8 mouse cellular contexts compared by ENCODE assay signal in the genomic region with DNA sequence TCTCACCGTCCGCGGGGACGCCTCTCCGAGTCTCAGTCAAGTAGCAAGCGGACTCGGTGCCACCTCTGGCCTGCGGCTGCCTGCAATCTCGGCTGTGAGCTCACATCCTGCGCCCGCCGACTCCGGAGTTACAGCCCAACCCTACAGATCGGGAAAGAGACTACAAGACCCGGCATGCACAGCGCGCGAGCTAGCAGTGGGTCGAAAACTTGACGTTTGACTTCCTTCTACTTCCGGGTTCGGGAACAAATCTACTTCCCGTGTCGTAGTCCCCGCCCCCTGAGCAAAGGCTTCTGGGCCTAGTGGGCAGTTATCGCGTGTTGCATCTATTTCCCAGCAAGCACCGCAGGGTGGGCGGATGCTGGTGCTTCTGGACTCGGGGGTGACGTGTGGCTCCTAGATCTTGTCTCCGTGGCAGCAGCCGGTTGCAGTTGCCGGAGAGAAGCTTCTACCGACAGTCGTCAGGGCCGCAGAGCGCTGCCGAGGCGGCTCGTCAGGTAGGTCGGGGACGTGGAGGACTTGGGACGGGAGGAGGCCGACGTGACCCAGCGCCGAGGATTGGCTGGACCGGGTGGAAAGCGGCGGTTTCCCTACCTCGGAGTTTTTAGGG. TPM values are rescaled to one million over a fixed set of nuclear protein-coding genes. Genes with fewer than 3 reads are reported as not detected.
DNase-seq lines count a peak whose midpoint lies in the region; ATAC-seq lines count a peak whose summit lies in the region.

A gene (minus strand): TSS at position 253 of the 610 bp plus-strand sequence.
A gene (plus strand): TSS at position 282 of the 610 bp plus-strand sequence.

- peak; percentile 99 for DNase-seq in adrenal gland, adult (ENCODE audit: inconsistent age in 2 of 2, low spot score in 1 of 2)
- DNase-seq in embryo, embryonic 10.5 days (ENCODE audit: low spot score): peak; percentile 100
- peak; percentile 98 for DNase-seq in gastrocnemius, postnatal 14 days
- DNase-seq in left cerebral cortex, postnatal 10 days (ENCODE audit: extremely low spot score in 1 of 2, low spot score in 2 of 2): peak; percentile 98 to 99
- DNase-seq in right cerebral cortex, postnatal 25 days: peak; percentile 97
- DNase-seq in urinary bladder, postnatal 4 days (ENCODE audit: low spot score in 2 of 2): peak; percentile 96 to 97

- peak; percentile 95 for ATAC-seq in inflammation-experienced regulatory T-cells, adult 6 months
- ATAC-seq in megakaryocyte-erythroid progenitor cell, adult 5-6 weeks (replicated peaks; ENCODE audit: low FRiP score, low TSS enrichment, poor library complexity, severe bottlenecking): peak; percentile 96

- intact Hi-C loops in gastrocnemius, postnatal 14 days (cut with DNase I; ENCODE audit: low total_unique reads): no loop called here
- intact Hi-C loops in left cerebral cortex, postnatal 10 days (cut with DNase I): no loop called here

RNA-seq across cellular contexts. Expression of the first gene that starts in this region (rescaled TPM):
- total RNA-seq in gastrocnemius, postnatal 14 days (2021): 10 to 100 TPM; 33.7 to 36.5 TPM
- 10 to 100 TPM; 14.6 to 20.3 (median 16.9) TPM for polyA plus RNA-seq in inflammation-experienced regulatory T-cells, adult 6 months (2017; shearing (Covaris generic))
- 10 to 100 TPM; 49.3 to 51.2 TPM for total RNA-seq in left cerebral cortex, postnatal 10 days (2021)
- total RNA-seq in megakaryocyte-erythroid progenitor cell, adult 5-6 weeks (2014; fragmentation: Nextera tagmentation): 2.5 and 4.6 TPM in 2 replicates
- 0.15 and 2.7 TPM in 2 replicates for total RNA-seq in megakaryocyte-erythroid progenitor cell, adult 5-6 weeks (2017)

RNA-seq across cellular contexts. Expression of the second gene that starts in this region (rescaled TPM):
- 10 to 100 TPM; 18.0 to 25.1 TPM for total RNA-seq in gastrocnemius, postnatal 14 days (2021)
- polyA plus RNA-seq in inflammation-experienced regulatory T-cells, adult 6 months (2017; shearing (Covaris generic)): 100 to 1,000 TPM; 104 to 117 (median 111) TPM
- total RNA-seq in left cerebral cortex, postnatal 10 days (2021): 10 to 100 TPM; 70.5 to 76.7 TPM
- 57.8 and 83.5 TPM in 2 replicates for total RNA-seq in megakaryocyte-erythroid progenitor cell, adult 5-6 weeks (2014; fragmentation: Nextera tagmentation)
- 142 and 156 TPM in 2 replicates for total RNA-seq in megakaryocyte-erythroid progenitor cell, adult 5-6 weeks (2017)

Comparison
In these comparisons a context has a peak if more than half of its experiments do, and no peak if none do; other contexts are left out.
1. Peak in every context shown above with its lines: DNase-seq and ATAC-seq.
2. RNA of the first gene that starts in this region (total RNA-seq): 49.3 to 51.2 TPM in left cerebral cortex, postnatal 10 days and 33.7 to 36.5 TPM in gastrocnemius, postnatal 14 days; 0.15 to 4.6 TPM in megakaryocyte-erythroid progenitor cell, adult 5-6 weeks; every median in the first group is over 4 times any median in the second.